Mouse (Mus musculus) gastrocnemius, adult 2 months (tissue): Measurements from ENCODE around the gene Tmem167. TPM values are rescaled to one million over a fixed set of nuclear protein-coding genes. Genes with fewer than 3 reads are reported as not detected.
"Not testable (repeated sequence)": the region's sequence is repeated elsewhere in the genome, so short reads cannot be mapped to it uniquely, and the experiment has no call there.

Experiments used
- DNase-seq: peaks from one replicate; pipeline ENCODE4 v3.0.0; 2022
- H3K27ac ChIP-seq: fragments of 200-600 bp; 2 replicates; pipeline ENCODE4 v1.8.1; 2022; ENCODE audit warnings: mild to moderate bottlenecking
- H3K4me3 ChIP-seq: fragments of 200-600 bp; 2 replicates; pipeline ENCODE4 v1.8.1; 2022; ENCODE audit warnings: mild to moderate bottlenecking, moderate library complexity
- CTCF ChIP-seq: fragments of 200-600 bp; IDR thresholded peaks from 2 replicates; pipeline ENCODE4 v1.8.1; 2022; ENCODE audit warnings: antibody characterized with exemption, mild to moderate bottlenecking, moderate library complexity
- intact Hi-C: fragments of 180-260 bp; cut with DNase I; formaldehyde crosslinking; loops from one replicate; pipeline ENCODE4 v1.15.1; 2025
- long read RNA-seq, 2 experiments: library from polyadenylated mRNA; stranded (forward); transcript quantifications; one replicate each; pipeline ENCODE4 v2.0.0; 2021
- total RNA-seq, 2 experiments: library from RNA; stranded (reverse); gene quantifications; 2 replicates each; pipeline ENCODE4 v1.2.3; 2021

Gene Tmem167
- 1 to 10 TPM; 8.3 to 8.4 TPM for total RNA-seq
- long read RNA-seq, experiment 1, full-length matches to known transcripts: 70 of 75 reads
- long read RNA-seq, experiment 1, partial matches to known transcripts: 3 of 75 reads
- long read RNA-seq, experiment 1, other reads (novel, unspliced or antisense): 2 of 75 reads
- long read RNA-seq, experiment 2, full-length matches to known transcripts: 67 of 72 reads
- long read RNA-seq, experiment 2, partial matches to known transcripts: 4 of 72 reads
- long read RNA-seq, experiment 2, other reads (novel, unspliced or antisense): 1 of 72 reads

GRCm38 (mm10) chr13:90088962-90089824 lies at the start of gene Tmem167, which contains the start of gene Xrcc4:
Gene Tmem167, plus strand, starts transcription at chr13:90089123.
Gene Xrcc4, minus strand, starts transcription at chr13:90089608.
- DNase-seq: peak; percentile 99
- Histone ChIP-seq H3K27ac (peak within 1 kb of the TSS; percentile 95), H3K4me3 (peak within 1 kb of the TSS; percentile 90)
- TF ChIP-seq CTCF: 0 out of 2 replicates have a peak, but pooled peaks have one; percentile 2
- intact Hi-C loops: no loop called here

GRCm38 (mm10) chr13:90039613-90040012 lies 49.3 kb upstream of the Tmem167 start:
- Histone ChIP-seq H3K27ac (no peak overlapping the region), H3K4me3 (no peak overlapping the region)
- intact Hi-C loops: no loop called here
- DNase-seq: no peak
- TF ChIP-seq CTCF: no peak

- intact Hi-C loops: no loop called here
- H3K27ac ChIP-seq: no peak overlapping the region
- peak; percentile 20 for TF ChIP-seq CTCF
- no peak overlapping the region for H3K4me3 ChIP-seq
- no peak for DNase-seq
Observed at GRCm38 (mm10) chr13:90051735-90052134, 37.2 kb upstream of the Tmem167 start.

- DNase-seq: no peak
- Histone ChIP-seq H3K4me3 (no peak overlapping the region), H3K27ac (no peak overlapping the region)
- intact Hi-C loops: no loop called here
- no peak for TF ChIP-seq CTCF
Observed at GRCm38 (mm10) chr13:90052408-90052807, 36.5 kb upstream of the Tmem167 start.

GRCm38 (mm10) chr13:90061877-90062276 lies 27.0 kb upstream of the Tmem167 start:
- DNase-seq: no peak
- Histone ChIP-seq H3K27ac (no peak overlapping the region), H3K4me3 (no peak overlapping the region)
- intact Hi-C loops: no loop called here
- no peak for TF ChIP-seq CTCF

- intact Hi-C loops: loop anchor here (10.0 kb wide), 1 partner anchor 345 kb away; the partner anchor contains the start of gene Vcan
Observed at GRCm38 (mm10) chr13:90089825-90090183, 881 bp downstream of the Tmem167 start.

GRCm38 (mm10) chr13:90101514-90101913 lies 12.6 kb downstream of the Tmem167 start:
- Histone ChIP-seq H3K4me3 (no peak overlapping the region), H3K27ac (no peak overlapping the region)
- TF ChIP-seq CTCF: no peak
- intact Hi-C loops: no loop called here
- no peak for DNase-seq

More at GRCm38 (mm10) chr13:90089825-90090183, 881 bp downstream of the Tmem167 start:
- DNase-seq: no peak
- H3K27ac ChIP-seq: peak overlapping the region; percentile 95
- H3K4me3 ChIP-seq: peak overlapping the region; percentile 90
- TF ChIP-seq CTCF: no peak

- no peak for DNase-seq
- H3K4me3 ChIP-seq: no peak overlapping the region
- H3K27ac ChIP-seq: no peak overlapping the region
- intact Hi-C loops: no loop called here
- TF ChIP-seq CTCF: no peak
Observed at GRCm38 (mm10) chr13:90106139-90106538, 17.2 kb downstream of the Tmem167 start.

GRCm38 (mm10) chr13:90108746-90109145 lies 19.8 kb downstream of the Tmem167 start:
- intact Hi-C loops, H3K27ac ChIP-seq, DNase-seq, H3K4me3 ChIP-seq: not testable (repeated sequence)

GRCm38 (mm10) chr13:90111681-90112080 lies 22.8 kb downstream of the Tmem167 start:
- intact Hi-C loops: no loop called here

GRCm38 (mm10) chr13:90136156-90136910 lies 47.4 kb downstream of the Tmem167 start:
- Histone ChIP-seq H3K4me3 (no peak overlapping the region), H3K27ac (no peak overlapping the region)
- intact Hi-C loops: no loop called here
- TF ChIP-seq CTCF: no peak
- DNase-seq: peak; percentile 39

More at GRCm38 (mm10) chr13:90111681-90112080, 22.8 kb downstream of the Tmem167 start:
- TF ChIP-seq CTCF: no peak
- Histone ChIP-seq H3K27ac (no peak overlapping the region), H3K4me3 (no peak overlapping the region)
- no peak for DNase-seq

GRCm38 (mm10) chr13:90141681-90142080 lies 52.8 kb downstream of the Tmem167 start:
- intact Hi-C loops: no loop called here
- TF ChIP-seq CTCF: no peak
- Histone ChIP-seq H3K4me3 (no peak overlapping the region), H3K27ac (no peak overlapping the region)
- no peak for DNase-seq

- intact Hi-C loops: no loop called here
- Histone ChIP-seq H3K27ac (no peak overlapping the region), H3K4me3 (no peak overlapping the region)
- TF ChIP-seq CTCF: no peak
- no peak for DNase-seq
Observed at GRCm38 (mm10) chr13:90143245-90143644, 54.3 kb downstream of the Tmem167 start.
